Mouse (Mus musculus) lung, adult 2 months (tissue): ENCODE data around the gene Psmd11. TPM values are rescaled to one million over a fixed set of nuclear protein-coding genes. Genes with fewer than 3 reads are reported as not detected.

Experiments used
- DNase-seq: peaks from one replicate; pipeline ENCODE4 v3.0.0; 2022
- H3K4me1 ChIP-seq: fragments of 200-500 bp; 2 replicates; pipeline ENCODE4 v1.6.1; 2011; ENCODE audit warnings: low read length; ENCODE audit not compliant: control insufficient read depth, insufficient read depth
- H3K4me3 ChIP-seq: fragments of 200-500 bp; replicated peaks from 2 replicates; pipeline ENCODE3; 2011; ENCODE audit warnings: low read depth, mild to moderate bottlenecking, control low read depth, low read length; ENCODE audit errors: extremely low read depth
- CTCF ChIP-seq: fragments of 200-500 bp; IDR thresholded peaks from 2 replicates; pipeline ENCODE4 v1.5.1; 2011; ENCODE audit warnings: mild to moderate bottlenecking, low read length, control low read depth; ENCODE audit not compliant: insufficient read depth
- POLR2A ChIP-seq: fragments of 200-500 bp; IDR thresholded peaks from 2 replicates; pipeline ENCODE4 v1.6.1; 2011; ENCODE audit warnings: low read depth, mild to moderate bottlenecking, control low read depth, low read length, borderline replicate concordance; ENCODE audit errors: extremely low read depth
- WGBS: fragments of 180-500 bp; shearing (Covaris S2); methylation state at CpG from one replicate; pipeline ENCODE4 v1.1.7; 2018; 5-methylcytosine and 5-hydroxymethylcytosine counted together
- polyA plus RNA-seq: library from polyadenylated mRNA; depleted of rRNA; stranded (reverse); fragments of >200 nt; gene quantifications from 2 replicates; pipeline ENCODE4 v1.2.3, GENCODE M21; 2012

Psmd11 gene
- polyA plus RNA-seq, 1 experiment, result 48.3 TPM

- 43% methylated on average over 12 of the region's 12 CpGs for WGBS
These were observed 60.9 kb downstream of the Psmd11 start for GRCm38 (mm10) chr11:80489172-80489881.

GRCm38 (mm10) chr11:80489882-80490196 lies 61.4 kb downstream of the Psmd11 start:
- 38% methylated on average over 5 of the region's 5 CpGs for WGBS
- no peaks in the 10 kb centered on the region for H3K4me1 ChIP-seq
- TF ChIP-seq POLR2A (no peak), CTCF (no peak)
- H3K4me3 ChIP-seq, result no peak overlapping the region
- no peak for DNase-seq

More at GRCm38 (mm10) chr11:80489172-80489881, 60.9 kb downstream of the Psmd11 start:
- no peak for TF ChIP-seq POLR2A
- no peak for TF ChIP-seq CTCF
- no peak for DNase-seq
- Histone ChIP-seq H3K4me1 (no peaks in the 10 kb centered on the region), H3K4me3 (no peak overlapping the region)

DNA sequence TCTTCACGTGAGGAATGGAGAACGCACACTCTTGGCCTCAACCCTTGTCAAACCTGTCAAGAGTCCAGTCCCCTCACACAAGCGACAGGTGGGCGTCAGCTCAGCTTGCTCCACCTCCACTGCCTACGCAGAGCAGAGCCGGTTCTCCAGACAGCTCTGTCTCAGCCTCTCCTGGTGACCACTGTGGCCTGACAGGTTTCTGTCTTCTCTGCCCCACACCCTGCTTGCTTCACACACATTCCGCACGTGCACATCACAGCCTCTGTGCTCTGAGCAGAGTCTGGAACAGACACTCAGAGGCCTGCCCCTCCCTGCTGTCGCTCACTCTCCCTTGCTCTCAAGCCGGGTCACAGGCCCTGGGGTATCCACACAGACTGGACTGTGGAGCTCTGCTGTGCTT lies 62.4 kb downstream of the Psmd11 start:
- H3K4me1 ChIP-seq, result no peaks in the 10 kb centered on the region
- 69% methylated on average over 10 of the region's 10 CpGs for WGBS
- TF ChIP-seq POLR2A, result no peak
- no peak for TF ChIP-seq CTCF
- no peak overlapping the region for H3K4me3 ChIP-seq
- DNase-seq, result no peak

DNA sequence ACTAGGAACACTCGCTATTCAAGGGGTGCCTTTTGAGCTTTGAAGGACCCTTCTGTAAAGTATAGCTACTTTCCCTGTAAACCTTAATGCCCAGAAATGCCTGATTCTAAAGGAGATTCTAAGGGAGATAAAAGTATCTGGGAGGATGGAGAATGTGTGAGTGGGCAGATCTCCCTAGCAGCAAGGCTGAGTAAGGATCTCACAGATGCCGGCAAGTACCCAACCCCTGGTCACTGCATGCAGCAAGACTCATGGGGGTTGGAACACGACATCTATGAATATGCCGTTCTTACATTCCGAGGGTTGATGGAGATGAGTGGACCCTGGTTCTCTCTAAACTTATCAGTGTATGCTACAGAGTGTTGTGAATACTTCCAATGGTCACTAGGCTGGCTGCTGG lies 64.8 kb downstream of the Psmd11 start:
- WGBS, result 87% methylated on average over 5 of the region's 5 CpGs

GRCm38 (mm10) chr11:80494852-80495251 lies 66.4 kb downstream of the Psmd11 start:
- no peak for DNase-seq
- WGBS, result 82% methylated on average over 9 of the region's 9 CpGs
- H3K4me1 ChIP-seq, result no peaks in the 10 kb centered on the region; the same call in 1 of the 2 replicates
- H3K4me3 ChIP-seq, result no peak overlapping the region
- no peak for TF ChIP-seq CTCF

More for the DNA sequence above, 64.8 kb downstream of the Psmd11 start:
- Histone ChIP-seq H3K4me3 (no peak overlapping the region), H3K4me1 (no peaks in the 10 kb centered on the region)
- DNase-seq, result no peak
- no peak for TF ChIP-seq POLR2A
- no peak for TF ChIP-seq CTCF

GRCm38 (mm10) chr11:80495972-80496371 lies 67.6 kb downstream of the Psmd11 start:
- H3K4me1 ChIP-seq, result no peaks in the 10 kb centered on the region; the same call in 1 of the 2 replicates
- WGBS, result 87% methylated on average over 6 of the region's 6 CpGs
- no peak for TF ChIP-seq POLR2A
- no peak for TF ChIP-seq CTCF
- DNase-seq, result no peak
- no peak overlapping the region for H3K4me3 ChIP-seq

- no peak overlapping the region for H3K4me3 ChIP-seq
- WGBS, result 76% methylated on average over 1 of the region's 1 CpGs
- DNase-seq, result no peak
- no peaks in the 10 kb centered on the region; the same call in 1 of the 2 replicates for H3K4me1 ChIP-seq
- no peak for TF ChIP-seq POLR2A
- no peak for TF ChIP-seq CTCF
These were observed 68.2 kb downstream of the Psmd11 start for GRCm38 (mm10) chr11:80496640-80497039.

DNA sequence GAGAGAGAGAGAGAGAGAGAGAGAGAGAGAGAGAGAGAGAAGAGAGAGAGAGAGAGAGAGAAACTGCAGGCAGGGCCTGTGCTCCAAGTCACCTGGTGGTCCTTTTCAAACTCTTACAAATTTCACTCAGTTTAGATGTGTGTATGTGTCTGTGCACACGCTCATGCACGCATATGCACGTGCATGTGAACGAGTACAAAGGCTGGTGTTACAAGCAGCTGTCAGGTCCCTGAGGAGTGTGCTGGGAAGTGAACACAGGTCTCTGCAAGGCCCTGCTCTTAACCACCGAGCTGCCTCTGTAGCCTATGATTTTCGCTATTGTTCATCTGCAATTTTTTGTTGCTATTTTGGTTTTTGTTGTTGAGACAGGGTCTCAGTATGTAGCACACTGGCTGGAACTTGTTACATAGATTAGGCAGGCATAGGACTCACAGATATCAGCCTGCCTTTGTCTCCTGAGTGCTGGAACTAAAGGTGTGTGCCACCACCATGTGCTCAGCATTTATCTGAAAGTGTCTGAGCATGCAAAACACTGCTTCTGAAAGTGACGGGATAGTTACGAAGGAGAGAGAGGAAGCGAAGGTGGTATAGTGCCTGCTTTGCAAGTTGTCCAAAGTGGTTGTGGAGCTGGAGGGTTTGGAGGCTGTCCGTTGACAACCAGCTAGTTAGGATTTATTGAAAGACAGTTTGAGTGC lies 69.0 kb downstream of the Psmd11 start:
- no peak for TF ChIP-seq POLR2A
- no peak for TF ChIP-seq CTCF
- Histone ChIP-seq H3K4me3 (no peak overlapping the region), H3K4me1 (no peaks in the 10 kb centered on the region; the same call in 1 of the 2 replicates)
- no peak for DNase-seq
- WGBS, result 87% methylated on average over 10 of the region's 10 CpGs

GRCm38 (mm10) chr11:80498328-80499070 lies 70.1 kb downstream of the Psmd11 start:
- whole genome bisulfite sequencing, result 55% methylated on average over 11 of the region's 11 CpGs
- H3K4me3 ChIP-seq, result no peak overlapping the region
- no peak for DNase-seq
- H3K4me1 ChIP-seq, result no peaks in the 10 kb centered on the region; the same call in 1 of the 2 replicates
- TF ChIP-seq POLR2A (no peak), CTCF (no peak)
